Mouse (Mus musculus): ENCODE measurements around the gene Gcnt4. TPM values are rescaled to one million over a fixed set of nuclear protein-coding genes. Genes with fewer than 3 reads are reported as not detected.

Gcnt4 gene
- 5.9 and 6.0 TPM in 2 replicates for polyA plus RNA-seq (2012; rRNA removed; ENCODE audit: low replicate concordance)

DNA sequence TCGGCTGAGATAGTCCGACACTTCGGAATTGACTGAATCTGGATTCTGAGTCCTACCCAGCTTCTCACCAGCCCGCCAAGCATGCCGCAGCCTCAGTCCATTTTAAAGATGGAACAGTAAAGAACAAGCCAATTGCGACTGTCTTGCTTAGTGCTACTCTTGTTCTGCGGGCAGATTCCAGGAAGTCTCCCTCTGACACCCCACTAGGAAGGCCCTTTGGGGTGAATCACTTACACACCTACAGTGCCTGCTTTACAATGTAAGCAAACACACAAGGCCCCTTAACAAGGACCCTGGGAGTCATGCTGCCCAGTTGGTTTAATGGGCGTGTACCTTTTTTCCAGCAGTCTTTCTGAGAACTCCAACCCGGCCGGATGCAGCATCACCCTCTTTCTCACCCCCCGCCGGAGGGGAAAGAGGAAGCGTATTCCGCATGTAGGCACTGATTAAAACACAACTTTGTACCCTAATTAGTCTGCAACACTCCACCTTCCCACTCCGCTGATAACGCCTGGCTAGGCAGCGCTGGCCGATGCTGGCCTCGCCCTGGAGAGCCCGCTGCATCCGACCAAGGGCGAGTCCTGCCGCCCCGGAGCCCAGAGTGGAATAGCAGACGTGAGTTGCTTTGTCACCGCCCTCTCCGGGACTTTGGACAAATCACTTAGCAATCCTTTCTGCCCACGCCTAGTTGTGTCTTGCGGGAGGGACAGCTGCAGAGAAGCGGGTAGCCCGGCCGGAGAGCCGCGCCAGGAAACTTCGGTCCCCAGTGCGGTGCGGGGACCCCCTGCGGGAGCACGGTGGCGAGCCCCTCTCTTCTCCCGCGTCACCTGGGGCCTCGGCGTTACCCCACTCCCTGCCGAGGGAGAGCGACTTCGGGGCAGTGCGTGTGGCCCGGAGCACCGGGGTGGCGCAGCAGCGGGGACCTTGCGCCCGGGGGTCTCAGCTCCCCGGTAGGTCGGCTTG, at the start of gene Gcnt4:
Gene Gcnt4 (plus strand): TSS at position 691 of the 963 bp plus-strand sequence.

Other genes with a start within 250 kb of the Gcnt4 start
- gene Ankrd31, start 176.4 kb upstream of the Gcnt4 start, polyA plus RNA-seq (2012; rRNA removed; ENCODE audit: low replicate concordance), result not detected in 2 replicates
- 0.22 TPM in 1 of 2 replicates, not detected in the other for gene 1700029F12Rik, start 109.7 kb downstream of the Gcnt4 start, polyA plus RNA-seq (2012; rRNA removed; ENCODE audit: low replicate concordance)
- not detected in 2 replicates for gene Fam169a, start 142.6 kb downstream of the Gcnt4 start, polyA plus RNA-seq (2012; rRNA removed; ENCODE audit: low replicate concordance)
- 0.46 and 0.96 TPM in 2 replicates for gene Gm6169, start 174.5 kb downstream of the Gcnt4 start, polyA plus RNA-seq (2012; rRNA removed; ENCODE audit: low replicate concordance)
- gene Gfm2, start 213.2 kb downstream of the Gcnt4 start, polyA plus RNA-seq (2012; rRNA removed; ENCODE audit: low replicate concordance), result 15.7 TPM in 2 replicates
- gene Nsa2, start 213.2 kb downstream of the Gcnt4 start, polyA plus RNA-seq (2012; rRNA removed; ENCODE audit: low replicate concordance), result 4.3 and 8.0 TPM in 2 replicates